Mouse (Mus musculus): ENCODE results near the gene Ms4a7.
"Not testable (repeated sequence)": the region's sequence is repeated elsewhere in the genome, so short reads cannot be mapped to it uniquely, and the experiment has no call there.

The Ms4a7 gene

GRCm38 (mm10) chr19:11335932-11336331 is at the start of gene Ms4a7:
Gene Ms4a7 (minus strand): TSS chr19:11336146.
- no peak for DNase-seq (ENCODE audit: low spot score)

- DNase-seq (ENCODE audit: low spot score), result no peak
These were observed 40.5 kb upstream of the Ms4a7 start for GRCm38 (mm10) chr19:11376399-11376798.

GRCm38 (mm10) chr19:11375273-11375672 is 39.3 kb upstream of the Ms4a7 start, which contains the start of gene Ms4a4a:
Gene Ms4a4a (plus strand): TSS chr19:11375523.
- DNase-seq (ENCODE audit: low spot score), result no peak

GRCm38 (mm10) chr19:11371181-11371580 is 35.2 kb upstream of the Ms4a7 start:
- DNase-seq (ENCODE audit: low spot score), result no peak

- DNase-seq (ENCODE audit: low spot score), result no peak
These were observed 32.4 kb upstream of the Ms4a7 start for GRCm38 (mm10) chr19:11368310-11368709.

- DNase-seq (ENCODE audit: low spot score), result peak; percentile 90
These were observed 26.1 kb upstream of the Ms4a7 start for GRCm38 (mm10) chr19:11362002-11362401.

- DNase-seq (ENCODE audit: low spot score), result peak; percentile 58
These were observed 24.2 kb upstream of the Ms4a7 start for GRCm38 (mm10) chr19:11360106-11360505.

- peak; percentile 91 for DNase-seq (ENCODE audit: low spot score)
These were observed 19.8 kb upstream of the Ms4a7 start for GRCm38 (mm10) chr19:11355730-11356129.

GRCm38 (mm10) chr19:11351878-11352277 is 15.9 kb upstream of the Ms4a7 start:
- DNase-seq (ENCODE audit: low spot score), result peak; percentile 62

GRCm38 (mm10) chr19:11349698-11350481 is 13.9 kb upstream of the Ms4a7 start:
- DNase-seq (ENCODE audit: low spot score), result no peak

- DNase-seq (ENCODE audit: low spot score), result no peak
These were observed 8.0 kb upstream of the Ms4a7 start for GRCm38 (mm10) chr19:11343992-11344391.

- no peak for DNase-seq (ENCODE audit: low spot score)
These were observed 7.2 kb upstream of the Ms4a7 start for GRCm38 (mm10) chr19:11343147-11343546.

- no peak for DNase-seq (ENCODE audit: low spot score)
These were observed 14.8 kb downstream of the Ms4a7 start for GRCm38 (mm10) chr19:11321123-11321522.

GRCm38 (mm10) chr19:11316786-11317185 is 19.2 kb downstream of the Ms4a7 start:
- DNase-seq (ENCODE audit: low spot score), result no peak

GRCm38 (mm10) chr19:11314354-11314753 is 21.6 kb downstream of the Ms4a7 start, which contains the start of gene Ms4a14:
Gene Ms4a14 (minus strand): TSS chr19:11314454.
- no peak for DNase-seq (ENCODE audit: low spot score)

- no peak for DNase-seq (ENCODE audit: low spot score)
These were observed 27.1 kb downstream of the Ms4a7 start for GRCm38 (mm10) chr19:11308888-11309287.

- DNase-seq (ENCODE audit: low spot score), result not testable (repeated sequence)
These were observed 36.4 kb downstream of the Ms4a7 start for GRCm38 (mm10) chr19:11299529-11299928.

GRCm38 (mm10) chr19:11298939-11299338 is 37.0 kb downstream of the Ms4a7 start:
- DNase-seq (ENCODE audit: low spot score), result no peak

- DNase-seq (ENCODE audit: low spot score), result not testable (repeated sequence)
These were observed 42.3 kb downstream of the Ms4a7 start for GRCm38 (mm10) chr19:11293616-11294015.

GRCm38 (mm10) chr19:11292990-11293389 is 43.0 kb downstream of the Ms4a7 start:
- peak; percentile 32 for DNase-seq (ENCODE audit: low spot score)

- no peak for DNase-seq (ENCODE audit: low spot score)
These were observed 52.2 kb downstream of the Ms4a7 start, which contains the start of gene Ms4a5 for GRCm38 (mm10) chr19:11283773-11284172. Gene Ms4a5 (minus strand): TSS chr19:11283873.

- no peak for DNase-seq (ENCODE audit: low spot score)
These were observed 55.7 kb downstream of the Ms4a7 start for GRCm38 (mm10) chr19:11280223-11280622.

- no peak for DNase-seq (ENCODE audit: low spot score)
These were observed 59.5 kb downstream of the Ms4a7 start for GRCm38 (mm10) chr19:11276431-11276830.

All from T-cell, adult 2 months (primary cell).